Mouse (Mus musculus): ENCODE data around the gene Ptgfrn. TPM values are rescaled to one million over a fixed set of nuclear protein-coding genes. Genes with fewer than 3 reads are reported as not detected.

The Ptgfrn gene
- total RNA-seq, 2 experiments from 2014 or later, result 19.8 to 21.3 TPM

DNA sequence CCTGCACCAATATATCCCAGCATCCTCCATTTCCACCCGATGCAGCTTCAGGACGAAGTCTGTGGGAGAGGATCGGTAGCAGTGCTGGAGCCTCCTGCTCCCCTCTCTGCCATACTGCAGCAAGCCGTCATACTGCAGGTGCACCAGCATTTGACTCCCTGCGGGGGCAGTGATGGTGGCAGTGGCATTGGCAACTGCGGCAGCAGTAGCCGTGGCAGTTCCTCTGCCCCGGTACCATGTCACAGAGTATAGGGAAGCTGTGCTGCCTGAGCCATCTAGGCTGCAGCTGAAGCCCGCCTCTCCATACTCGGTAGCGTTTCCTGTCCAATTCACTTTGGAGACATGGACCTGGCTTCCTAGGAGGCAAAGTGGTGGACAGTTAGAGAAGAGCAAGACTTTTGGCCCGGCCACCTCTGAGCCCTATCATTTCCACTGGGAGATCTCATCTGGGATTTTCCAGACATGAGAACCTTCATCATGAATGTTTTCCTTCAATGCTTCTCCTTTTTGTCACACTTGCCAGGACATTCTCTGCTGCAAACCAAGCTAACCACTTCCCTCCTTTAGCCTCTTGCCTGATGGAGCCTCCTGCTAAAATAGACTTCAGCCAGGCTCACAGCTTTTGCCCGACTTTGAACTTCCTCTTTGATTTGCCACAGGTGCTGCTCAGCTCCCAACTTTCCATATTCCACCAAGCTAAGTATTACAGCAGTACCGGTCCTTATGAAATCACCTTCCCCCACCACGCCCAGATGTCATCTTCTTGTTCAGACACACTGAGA is 106.3 kb downstream of the Ptgfrn start:
- peak in 1 of 2 experiments; percentile 45 for DNase-seq

- no peak for DNase-seq
Observed at GRCm38 (mm10) chr3:100999732-101000131, 110.3 kb downstream of the Ptgfrn start.

GRCm38 (mm10) chr3:100998904-100999340 is 111.2 kb downstream of the Ptgfrn start:
- peak; percentile 75 to 86 for DNase-seq

- DNase-seq, result peak; percentile 61 to 75
Observed at GRCm38 (mm10) chr3:100997785-100998570, 112.1 kb downstream of the Ptgfrn start.

DNA sequence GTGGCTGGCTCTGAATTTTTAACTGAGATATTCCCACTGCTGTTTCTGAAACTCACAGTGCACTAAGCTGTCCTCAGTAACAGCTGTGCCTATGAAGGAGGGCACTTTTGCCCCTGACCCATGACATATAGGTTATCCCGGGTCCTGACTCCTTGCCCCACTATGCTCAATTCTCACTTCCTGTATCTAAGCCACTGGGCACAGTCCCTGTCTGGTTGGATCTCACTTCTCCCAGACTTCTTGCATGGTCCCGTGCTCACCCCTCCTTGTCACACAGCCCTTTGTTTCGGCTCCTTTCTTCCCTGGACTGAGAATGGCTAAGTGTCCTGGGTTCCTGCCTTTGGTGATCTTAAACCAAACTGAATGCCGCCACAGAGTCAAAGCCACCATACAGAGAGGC is 115.8 kb downstream of the Ptgfrn start:
- peak; percentile 20 to 26 for DNase-seq

GRCm38 (mm10) chr3:100993718-100994117 is 116.4 kb downstream of the Ptgfrn start:
- DNase-seq, result peak; percentile 70 to 72

GRCm38 (mm10) chr3:100993158-100993557 is 116.9 kb downstream of the Ptgfrn start:
- DNase-seq, result peak; percentile 53 to 66

Other genes with a start within 250 kb of the Ptgfrn start
- gene Trim45, start 188.1 kb downstream of the Ptgfrn start, total RNA-seq (2021), result 10 to 100 TPM; 10.5 to 12.1 TPM
- gene Ttf2, start 140.6 kb downstream of the Ptgfrn start, total RNA-seq (2021), result 1 to 10 TPM; 2.1 to 2.3 TPM
- gene Cd101, start 80.7 kb downstream of the Ptgfrn start, total RNA-seq (2021), result under 1 TPM; 0.10 to 0.15 TPM
- gene Cd2, start 177.7 kb upstream of the Ptgfrn start, total RNA-seq (2021), result 1 to 10 TPM in 1 of 2 experiments, under 1 TPM in 1; 0.32 to 4.6 TPM